Mouse (Mus musculus): ENCODE measurements around the gene Il1rap. TPM values are rescaled to one million over a fixed set of nuclear protein-coding genes. Genes with fewer than 3 reads are reported as not detected.

Il1rap gene
- total and polyA plus RNA-seq, 3 experiments, result 5.4 to 5.9 TPM; not detected in 1

DNA sequence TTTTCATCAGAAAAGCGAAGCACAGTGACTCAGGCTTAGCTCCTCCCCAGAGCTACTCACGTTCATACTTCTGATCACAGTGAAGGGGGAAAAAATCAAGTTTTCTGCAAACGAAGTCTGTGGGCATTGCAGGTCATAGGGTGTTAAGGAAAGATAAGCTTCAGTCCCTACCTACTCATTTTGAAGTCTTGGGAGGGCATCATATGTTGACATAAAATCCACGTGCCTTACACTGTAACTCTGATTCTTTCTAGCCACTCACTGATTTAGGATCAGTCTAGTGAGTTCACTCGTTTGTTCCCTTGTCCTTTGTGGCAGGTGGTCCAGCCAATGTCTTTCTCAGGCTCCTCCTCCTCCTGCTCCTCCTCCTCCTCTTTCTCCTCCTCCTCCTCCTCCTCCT lies 17.1 kb downstream of the Il1rap start:
- Histone ChIP-seq H3K79me2 (ENCODE audit: control insufficient read depth, insufficient read depth, low read length, poor library complexity) (no peaks in the 10 kb centered on the region), H3K9ac (ENCODE audit: control insufficient read depth, low read depth, low read length, poor library complexity, severe bottlenecking) (no peak overlapping the region), H3K27ac (ENCODE audit: control insufficient read depth, low read depth, low read length) (no peak overlapping the region), H3K4me1 (ENCODE audit: control insufficient read depth in 1 of 2, insufficient read depth in 2 of 2, low read length in 2 of 2) (peaks cover 0 to 5% of the 10 kb centered on the region in 2 experiments; a peak in 1 of 4 replicates), H3K27me3 (ENCODE audit: control insufficient read depth in 1 of 2, insufficient read depth in 2 of 2, low read length in 2 of 2) (no peaks in the 10 kb centered on the region), H3K36me3 (ENCODE audit: control insufficient read depth in 1 of 2, insufficient read depth in 2 of 2, low read length in 2 of 2) (peaks cover 0 to 3% of the 10 kb centered on the region in 2 experiments; a peak in 1 of 4 replicates), H3K9me3 (replicated peaks; ENCODE audit: insufficient read depth, low read length) (no peaks in the 10 kb centered on the region), H3K4me3 (ENCODE audit: control insufficient read depth in 1 of 2, insufficient read depth in 1 of 2, low read depth in 2 of 2, low read length in 2 of 2) (no peak overlapping the region)
- DNase-seq (ENCODE audit: low read depth, low spot score), result no peak
- no peak for TF ChIP-seq HCFC1 (IDR thresholded peaks at IDR 0.05; ENCODE audit: low read depth, low read length)
- TF ChIP-seq ZKSCAN1 (IDR thresholded peaks at IDR 0.05; ENCODE audit: low read depth, low read length), result no peak
- TF ChIP-seq TAL1 (IDR thresholded peaks at IDR 0.05; ENCODE audit: low read length), result no peak
- no peak for TF ChIP-seq GABPA (IDR thresholded peaks at IDR 0.05; ENCODE audit: low read depth, low read length)
- no peak for TF ChIP-seq POLR2A (IDR thresholded peaks at IDR 0.05; ENCODE audit: control insufficient read depth in 1 of 2, insufficient read depth in 1 of 2, low read depth in 1 of 2, low read length in 2 of 2, poor library complexity in 1 of 2)
- no peak for TF ChIP-seq GATA1 (IDR thresholded peaks at IDR 0.05; ENCODE audit: low read depth, low read length)
- TF ChIP-seq MEF2A (IDR thresholded peaks at IDR 0.05; ENCODE audit: extremely low read depth, insufficient replicate concordance, low read depth, low read length, poor library complexity, severe bottlenecking), result no peak
- TF ChIP-seq BHLHE40 (IDR thresholded peaks at IDR 0.05; ENCODE audit: borderline replicate concordance, low read depth, low read length), result no peak
- no peak for TF ChIP-seq KAT2A (conservative IDR thresholded peaks at IDR 0.05; ENCODE audit: low read depth, low read length)
- no peak for TF ChIP-seq MAZ (IDR thresholded peaks at IDR 0.05; ENCODE audit: low read depth, low read length)
- no peak for TF ChIP-seq SIN3A (IDR thresholded peaks at IDR 0.05; ENCODE audit: low read length)
- TF ChIP-seq RAD21 (IDR thresholded peaks at IDR 0.05; ENCODE audit: low read depth, low read length), result no peak
- no peak for TF ChIP-seq ZNF384 (IDR thresholded peaks at IDR 0.05; ENCODE audit: low read depth, low read length)
- TF ChIP-seq ELF1 (IDR thresholded peaks at IDR 0.05; ENCODE audit: low read depth, low read length), result no peak
- no peak for TF ChIP-seq CHD1 (IDR thresholded peaks at IDR 0.05; ENCODE audit: low read depth, low read length)
- no peak for TF ChIP-seq CTCF (IDR thresholded peaks at IDR 0.05 in 2 of 3, conservative IDR thresholded peaks at IDR 0.05 in 1 of 3; ENCODE audit: control insufficient read depth in 1 of 3, insufficient read depth in 1 of 3, low read depth in 2 of 3, low read length in 3 of 3, poor library complexity in 1 of 3, severe bottlenecking in 1 of 3)

DNA sequence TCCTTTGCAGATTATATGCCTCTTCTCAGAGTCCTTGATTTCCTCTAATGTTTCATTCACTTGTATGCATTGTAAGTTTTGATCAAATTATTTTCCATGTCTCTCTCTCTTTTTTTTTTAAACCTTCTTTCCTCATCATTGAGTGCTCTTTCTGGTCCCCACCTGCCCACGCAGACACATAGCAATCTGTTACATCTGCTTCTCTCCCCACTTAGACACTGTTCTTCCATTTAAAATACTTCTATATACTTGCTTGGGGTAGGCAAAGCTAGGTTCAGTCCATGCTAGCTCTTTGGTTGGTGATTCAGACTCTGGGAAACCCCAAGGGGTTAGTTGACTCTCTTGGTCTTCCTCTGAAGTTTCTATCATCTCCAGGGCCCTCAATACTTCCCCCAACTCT lies 20.0 kb downstream of the Il1rap start:
- Histone ChIP-seq H3K27ac (ENCODE audit: control insufficient read depth, low read depth, low read length) (no peak overlapping the region), H3K36me3 (ENCODE audit: control insufficient read depth in 1 of 2, insufficient read depth in 2 of 2, low read length in 2 of 2) (peaks cover 0 to 3% of the 10 kb centered on the region in 2 experiments; a peak in 1 of 4 replicates), H3K4me3 (ENCODE audit: control insufficient read depth in 1 of 2, insufficient read depth in 1 of 2, low read depth in 2 of 2, low read length in 2 of 2) (no peak overlapping the region), H3K79me2 (ENCODE audit: control insufficient read depth, insufficient read depth, low read length, poor library complexity) (no peaks in the 10 kb centered on the region), H3K9ac (ENCODE audit: control insufficient read depth, low read depth, low read length, poor library complexity, severe bottlenecking) (no peak overlapping the region), H3K27me3 (ENCODE audit: control insufficient read depth in 1 of 2, insufficient read depth in 2 of 2, low read length in 2 of 2) (no peaks in the 10 kb centered on the region), H3K9me3 (replicated peaks; ENCODE audit: insufficient read depth, low read length) (no peaks in the 10 kb centered on the region), H3K4me1 (ENCODE audit: control insufficient read depth in 1 of 2, insufficient read depth in 2 of 2, low read length in 2 of 2) (peaks cover 0 to 5% of the 10 kb centered on the region in 2 experiments; a peak in 1 of 4 replicates)
- TF ChIP-seq CHD2 (IDR thresholded peaks at IDR 0.05; ENCODE audit: low read length) (no peak), TAL1 (IDR thresholded peaks at IDR 0.05; ENCODE audit: low read length) (no peak), ZKSCAN1 (IDR thresholded peaks at IDR 0.05; ENCODE audit: low read depth, low read length) (no peak), ZC3H11A (IDR thresholded peaks at IDR 0.05; ENCODE audit: low read depth, low read length) (no peak), NRF1 (IDR thresholded peaks at IDR 0.05; ENCODE audit: insufficient read depth, low read depth, low read length, poor library complexity, severe bottlenecking) (no peak), POLR2A (IDR thresholded peaks at IDR 0.05; ENCODE audit: control insufficient read depth in 1 of 2, insufficient read depth in 1 of 2, low read depth in 1 of 2, low read length in 2 of 2, poor library complexity in 1 of 2) (no peak), ETS1 (IDR thresholded peaks at IDR 0.05; ENCODE audit: low read depth, low read length) (no peak)
- DNase-seq (ENCODE audit: low read depth, low spot score), result no peak

Measured in MEL (cell line).